Mouse (Mus musculus): ENCODE measurements around the gene Gm13277. TPM values are rescaled to one million over a fixed set of nuclear protein-coding genes. Genes with fewer than 3 reads are reported as not detected.
A peak's percentile ranks its signal among the peaks of the same experiment; 100 is the strongest.
"Not testable (repeated sequence)": the region's sequence is repeated elsewhere in the genome, so short reads cannot be mapped to it uniquely, and the experiment has no call there.

Gm13277 gene
- polyA plus RNA-seq, 1 experiment from 2014 or later, result not detected

- not testable (repeated sequence) for H3K4me1 ChIP-seq (replicated peaks); H3K4me3 ChIP-seq; H3K27me3 ChIP-seq; H3K4me2 ChIP-seq; H3K36me3 ChIP-seq; ATAC-seq (ENCODE audit: low read depth); H3K27ac ChIP-seq (replicated peaks); H3K9ac ChIP-seq; H3K9me3 ChIP-seq
- WGBS, result 75% methylated on average over 6 of the region's 8 CpGs
These were observed 26.7 kb upstream of the Gm13277 start for GRCm38 (mm10) chr4:88761776-88762175.

- not testable (repeated sequence) for H3K27ac ChIP-seq (replicated peaks); H3K9ac ChIP-seq; H3K27me3 ChIP-seq; H3K4me1 ChIP-seq (replicated peaks); H3K36me3 ChIP-seq; H3K9me3 ChIP-seq; H3K4me2 ChIP-seq; H3K4me3 ChIP-seq; ATAC-seq (ENCODE audit: low read depth)
- WGBS, result 64% methylated on average over 9 of the region's 9 CpGs
These were observed 26.1 kb upstream of the Gm13277 start for GRCm38 (mm10) chr4:88762341-88762740.

- H3K27me3 ChIP-seq; H3K9me3 ChIP-seq; H3K4me1 ChIP-seq (replicated peaks); ATAC-seq (ENCODE audit: low read depth); H3K36me3 ChIP-seq; H3K27ac ChIP-seq (replicated peaks); H3K9ac ChIP-seq: not testable (repeated sequence)
- peak overlapping the region; percentile 35 for H3K4me3 ChIP-seq
- WGBS, result 4% methylated on average over 26 of the region's 42 CpGs
- H3K4me2 ChIP-seq, result peak overlapping the region; percentile 55
These were observed 24.9 kb upstream of the Gm13277 start for GRCm38 (mm10) chr4:88763384-88764018.

- no CpG with 5 or more reads among the region's 32 CpGs for WGBS
- H3K9me3 ChIP-seq; H3K27ac ChIP-seq (replicated peaks): not testable (repeated sequence)
These were observed 14.9 kb upstream of the Gm13277 start, which contains the start of gene Gm13290 for GRCm38 (mm10) chr4:88773534-88773933. TSS of gene Gm13290 (plus strand) at chr4:88773834.

GRCm38 (mm10) chr4:88776622-88777021, 11.8 kb upstream of the Gm13277 start, which contains the start of gene Gm13289:
TSS of gene Gm13289 (plus strand) at chr4:88776922.
- no CpG with 5 or more reads among the region's 29 CpGs for whole genome bisulfite sequencing
- H3K27me3 ChIP-seq; ATAC-seq (ENCODE audit: low read depth): not testable (repeated sequence)

More at GRCm38 (mm10) chr4:88773534-88773933, 14.9 kb upstream of the Gm13277 start, which contains the start of gene Gm13290:
- H3K4me1 ChIP-seq (replicated peaks); ATAC-seq (ENCODE audit: low read depth); H3K27me3 ChIP-seq; H3K36me3 ChIP-seq; H3K4me3 ChIP-seq; H3K4me2 ChIP-seq; H3K9ac ChIP-seq: not testable (repeated sequence)

GRCm38 (mm10) chr4:88779550-88779949, 8.9 kb upstream of the Gm13277 start, which contains the start of gene Gm13272:
TSS of gene Gm13272 (plus strand) at chr4:88779850.
- H3K9ac ChIP-seq; H3K4me1 ChIP-seq (replicated peaks); H3K27me3 ChIP-seq; H3K4me2 ChIP-seq; ATAC-seq (ENCODE audit: low read depth); H3K9me3 ChIP-seq; H3K27ac ChIP-seq (replicated peaks); H3K36me3 ChIP-seq; H3K4me3 ChIP-seq: not testable (repeated sequence)
- no CpG with 5 or more reads among the region's 29 CpGs for WGBS

More at GRCm38 (mm10) chr4:88776622-88777021, 11.8 kb upstream of the Gm13277 start, which contains the start of gene Gm13289:
- not testable (repeated sequence) for H3K36me3 ChIP-seq; H3K9ac ChIP-seq; H3K27ac ChIP-seq (replicated peaks); H3K4me1 ChIP-seq (replicated peaks); H3K9me3 ChIP-seq; H3K4me2 ChIP-seq; H3K4me3 ChIP-seq

- H3K4me3 ChIP-seq; H3K4me2 ChIP-seq; H3K27me3 ChIP-seq; ATAC-seq (ENCODE audit: low read depth); H3K27ac ChIP-seq (replicated peaks); H3K9ac ChIP-seq; H3K9me3 ChIP-seq; H3K36me3 ChIP-seq; H3K4me1 ChIP-seq (replicated peaks): not testable (repeated sequence)
- 46% methylated on average over 16 of the region's 18 CpGs for WGBS
These were observed 8.1 kb upstream of the Gm13277 start for GRCm38 (mm10) chr4:88780320-88780719.

GRCm38 (mm10) chr4:88781831-88782230, 6.6 kb upstream of the Gm13277 start, which contains the start of gene Ifnz:
TSS of gene Ifnz (plus strand) at chr4:88782131.
- H3K36me3 ChIP-seq; H3K27ac ChIP-seq (replicated peaks); H3K27me3 ChIP-seq; H3K9me3 ChIP-seq; H3K9ac ChIP-seq; ATAC-seq (ENCODE audit: low read depth); H3K4me1 ChIP-seq (replicated peaks): not testable (repeated sequence)
- peak within 1 kb of the TSS; percentile 19; the same call in 1 of the 2 replicates for H3K4me3 ChIP-seq
- H3K4me2 ChIP-seq, result peak within 1 kb of the TSS; percentile 41
- WGBS, result 19% methylated on average over 5 of the region's 7 CpGs

GRCm38 (mm10) chr4:88782335-88782734, 6.1 kb upstream of the Gm13277 start:
- Histone ChIP-seq H3K4me3 (peak overlapping the region; percentile 19; the same call in 1 of the 2 replicates), H3K4me2 (peak overlapping the region; percentile 41)
- not testable (repeated sequence) for H3K36me3 ChIP-seq; H3K27me3 ChIP-seq; ATAC-seq (ENCODE audit: low read depth); H3K27ac ChIP-seq (replicated peaks); H3K9me3 ChIP-seq; H3K9ac ChIP-seq; H3K4me1 ChIP-seq (replicated peaks)
- WGBS, result 0% methylated on average over 3 of the region's 31 CpGs

GRCm38 (mm10) chr4:88785409-88785808, 3.0 kb upstream of the Gm13277 start, which contains the start of gene Gm13276:
TSS of gene Gm13276 (plus strand) at chr4:88785709.
- not testable (repeated sequence) for H3K36me3 ChIP-seq; H3K4me3 ChIP-seq; ATAC-seq (ENCODE audit: low read depth); H3K9ac ChIP-seq; H3K27ac ChIP-seq (replicated peaks); H3K4me1 ChIP-seq (replicated peaks); H3K4me2 ChIP-seq; H3K27me3 ChIP-seq; H3K9me3 ChIP-seq
- no CpG with 5 or more reads among the region's 27 CpGs for WGBS

GRCm38 (mm10) chr4:88791250-88791649, 2.8 kb downstream of the Gm13277 start, which contains the start of gene Gm13278:
TSS of gene Gm13278 (plus strand) at chr4:88791550.
- H3K27me3 ChIP-seq; H3K4me2 ChIP-seq; H3K9me3 ChIP-seq; H3K4me3 ChIP-seq; H3K27ac ChIP-seq (replicated peaks); H3K9ac ChIP-seq; ATAC-seq (ENCODE audit: low read depth); H3K4me1 ChIP-seq (replicated peaks); H3K36me3 ChIP-seq: not testable (repeated sequence)
- WGBS, result no CpG with 5 or more reads among the region's 28 CpGs

- H3K4me2 ChIP-seq; H3K9me3 ChIP-seq; H3K4me1 ChIP-seq (replicated peaks); H3K9ac ChIP-seq; H3K27me3 ChIP-seq; ATAC-seq (ENCODE audit: low read depth); H3K27ac ChIP-seq (replicated peaks); H3K4me3 ChIP-seq; H3K36me3 ChIP-seq: not testable (repeated sequence)
- 2% methylated on average over 12 of the region's 52 CpGs for WGBS
These were observed 5.7 kb downstream of the Gm13277 start, which contains the start of gene Gm13275 for GRCm38 (mm10) chr4:88793936-88794675. TSS of gene Gm13275 (plus strand) at chr4:88794487.
